Mouse (Mus musculus) ovary, postnatal 36 days (tissue): ENCODE measurements around the gene Jmjd7.

Experiments
- DNase-seq: peaks from one replicate; pipeline ENCODE4 v3.0.0; 2022; ENCODE audit warnings: low spot score, mixed read lengths

The Jmjd7 gene

GRCm38 (mm10) chr2:120012924-120013323, 14.4 kb upstream of the Jmjd7 start:
- peak; percentile 43 for DNase-seq

GRCm38 (mm10) chr2:120013831-120014486, 13.3 kb upstream of the Jmjd7 start:
- no peak for DNase-seq

GRCm38 (mm10) chr2:120015882-120016281, 11.4 kb upstream of the Jmjd7 start:
- DNase-seq, result no peak

- DNase-seq, result no peak
Measured at GRCm38 (mm10) chr2:120017599-120017998, 9.7 kb upstream of the Jmjd7 start.

- peak; percentile 81 for DNase-seq
Measured at GRCm38 (mm10) chr2:120024337-120024736, 2.9 kb upstream of the Jmjd7 start.

GRCm38 (mm10) chr2:120027950-120028331, 658 bp downstream of the Jmjd7 start:
- no peak for DNase-seq

GRCm38 (mm10) chr2:120030380-120030779, 3.1 kb downstream of the Jmjd7 start:
- DNase-seq, result no peak

GRCm38 (mm10) chr2:120032726-120033467, 5.6 kb downstream of the Jmjd7 start, which contains the start of gene Pla2g4b:
Gene Pla2g4b, plus strand, starts transcription at chr2:120033417.
- DNase-seq, result no peak

GRCm38 (mm10) chr2:120033726-120034125, 6.4 kb downstream of the Jmjd7 start:
- no peak for DNase-seq

GRCm38 (mm10) chr2:120037744-120038143, 10.5 kb downstream of the Jmjd7 start:
- no peak for DNase-seq

- no peak for DNase-seq
Measured at GRCm38 (mm10) chr2:120040991-120041390, 13.7 kb downstream of the Jmjd7 start.

GRCm38 (mm10) chr2:120044101-120044603, 16.9 kb downstream of the Jmjd7 start:
- no peak for DNase-seq

GRCm38 (mm10) chr2:120044676-120045075, 17.4 kb downstream of the Jmjd7 start:
- DNase-seq, result no peak

- DNase-seq, result no peak
Measured at GRCm38 (mm10) chr2:120046486-120047310, 19.4 kb downstream of the Jmjd7 start.

- DNase-seq, result no peak
Measured at GRCm38 (mm10) chr2:120048173-120048572, 20.9 kb downstream of the Jmjd7 start.

GRCm38 (mm10) chr2:120049632-120050274, 22.5 kb downstream of the Jmjd7 start:
- peak; percentile 59 for DNase-seq

- DNase-seq, result no peak
Measured at GRCm38 (mm10) chr2:120051405-120051804, 24.1 kb downstream of the Jmjd7 start.

- peak; percentile 47 for DNase-seq
Measured at GRCm38 (mm10) chr2:120054771-120055552, 27.7 kb downstream of the Jmjd7 start.

GRCm38 (mm10) chr2:120055923-120056322, 28.6 kb downstream of the Jmjd7 start:
- DNase-seq, result no peak

GRCm38 (mm10) chr2:120058818-120059217, 31.5 kb downstream of the Jmjd7 start:
- no peak for DNase-seq

GRCm38 (mm10) chr2:120059466-120059865, 32.2 kb downstream of the Jmjd7 start:
- DNase-seq, result no peak
